In the genomic region with DNA sequence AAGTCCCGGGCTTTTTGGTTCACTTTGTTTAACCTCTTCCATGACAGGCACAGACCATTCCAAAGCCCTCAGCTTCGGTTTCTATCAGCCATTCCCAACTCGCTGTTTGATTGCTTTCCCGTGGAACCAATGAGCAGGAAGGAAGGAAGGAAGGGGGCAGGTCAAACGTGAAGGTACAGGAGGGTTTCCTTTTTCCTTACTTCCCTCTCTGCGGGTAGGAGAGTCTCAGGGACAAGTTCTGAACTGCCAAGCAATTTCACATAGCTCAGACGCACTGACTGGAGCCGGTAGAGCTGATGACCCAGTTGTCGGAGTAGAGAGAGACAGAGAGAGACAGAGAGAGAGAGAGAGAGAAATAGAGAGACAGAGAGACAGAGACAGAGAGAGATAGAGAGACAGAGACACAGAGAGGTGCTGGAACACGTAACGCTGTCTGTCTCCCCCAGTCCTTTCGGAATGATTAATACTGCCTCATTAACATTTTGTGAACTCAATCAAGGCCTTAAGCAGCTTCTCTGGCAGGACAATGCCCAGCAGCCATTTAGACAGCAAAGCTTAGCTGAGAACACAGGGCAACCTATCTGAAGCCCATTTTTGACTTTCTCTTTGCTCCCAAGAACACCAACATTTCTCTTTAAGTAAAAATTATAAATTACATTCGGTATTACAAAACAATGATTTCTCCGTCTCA, we compare ENCODE assay signal across 7 mouse cellular contexts. TPM values are rescaled to one million over a fixed set of nuclear protein-coding genes. Genes with fewer than 3 reads are reported as not detected.
A peak's percentile ranks its signal among the peaks of the same experiment; 100 is the strongest.
DNase-seq lines count a peak whose midpoint lies in the region; ATAC-seq and TF ChIP-seq lines count a peak whose summit lies in the region.

No protein-coding gene starts in this region.

- H3K4me1 ChIP-seq in midbrain, embryonic 11.5 days (ENCODE audit: control insufficient read depth, insufficient read depth, low read length) = peaks cover 6% of the 10 kb centered on the region; the same call in 1 of the 2 replicates
- no peaks in the 10 kb centered on the region for H3K4me1 ChIP-seq in midbrain, postnatal 0 days (ENCODE audit: insufficient read depth, low read length)
- peaks cover 13% of the 10 kb centered on the region for H3K4me1 ChIP-seq in hindbrain, embryonic 12.5 days
- H3K4me1 ChIP-seq in stomach, postnatal 0 days (replicated peaks; ENCODE audit: control insufficient read depth, insufficient read depth) = no peaks in the 10 kb centered on the region; the same call in 1 of the 2 replicates

- no peak overlapping the region for H3K9ac ChIP-seq in midbrain, embryonic 11.5 days (ENCODE audit: low read length)
- H3K9ac ChIP-seq in midbrain, postnatal 0 days (replicated peaks; ENCODE audit: low read length, poor library complexity, severe bottlenecking) = no peak overlapping the region
- H3K9ac ChIP-seq in hindbrain, embryonic 12.5 days = no peak overlapping the region
- H3K9ac ChIP-seq in stomach, postnatal 0 days (ENCODE audit: low read length) = no peak overlapping the region

- peak; percentile 55; the same call in 1 of the 2 replicates for ATAC-seq in midbrain, embryonic 11.5 days (ENCODE audit: low FRiP score)
- no peak for ATAC-seq in midbrain, postnatal 0 days (ENCODE audit: low FRiP score)
- ATAC-seq in hindbrain, embryonic 12.5 days (ENCODE audit: low FRiP score) = 0 out of 2 replicates have a peak, but pooled peaks have one; percentile 64
- peak; percentile 62; the same call in 1 of the 2 replicates for ATAC-seq in stomach, postnatal 0 days (ENCODE audit: low FRiP score, low TSS enrichment)
- ATAC-seq in frontal cortex, adult (ENCODE audit: low TSS enrichment) = no peak

- H3K36me3 ChIP-seq in midbrain, embryonic 11.5 days (ENCODE audit: control insufficient read depth, insufficient read depth, low read length) = no peaks in the 10 kb centered on the region
- H3K36me3 ChIP-seq in midbrain, postnatal 0 days (ENCODE audit: insufficient read depth, low read length) = no peaks in the 10 kb centered on the region
- no peaks in the 10 kb centered on the region for H3K36me3 ChIP-seq in hindbrain, embryonic 12.5 days
- no peaks in the 10 kb centered on the region for H3K36me3 ChIP-seq in stomach, postnatal 0 days (ENCODE audit: control insufficient read depth, insufficient read depth, low read length)

- no peaks in the 10 kb centered on the region for H3K27me3 ChIP-seq in midbrain, embryonic 11.5 days (ENCODE audit: control insufficient read depth, insufficient read depth, low read length)
- no peaks in the 10 kb centered on the region for H3K27me3 ChIP-seq in midbrain, postnatal 0 days (ENCODE audit: insufficient read depth, low read length)
- no peaks in the 10 kb centered on the region for H3K27me3 ChIP-seq in hindbrain, embryonic 12.5 days
- no peaks in the 10 kb centered on the region for H3K27me3 ChIP-seq in stomach, postnatal 0 days (ENCODE audit: control insufficient read depth, insufficient read depth, low read length)

- no peak for TF ChIP-seq EP300 in stomach, postnatal 0 days (optimal IDR thresholded peaks at IDR 0.05)

- H3K4me3 ChIP-seq in midbrain, embryonic 11.5 days (ENCODE audit: low read depth, low read length) = no peak overlapping the region
- no peak overlapping the region for H3K4me3 ChIP-seq in midbrain, postnatal 0 days (ENCODE audit: low read depth, low read length)
- no peak overlapping the region for H3K4me3 ChIP-seq in hindbrain, embryonic 12.5 days
- no peak overlapping the region for H3K4me3 ChIP-seq in stomach, postnatal 0 days (ENCODE audit: low read depth, low read length)

- no peak for TF ChIP-seq CTCF in midbrain, postnatal 0 days (IDR thresholded peaks at IDR 0.05)
- no peak for TF ChIP-seq CTCF in stomach, postnatal 0 days (IDR thresholded peaks at IDR 0.05; ENCODE audit: low read depth)

- H3K9me3 ChIP-seq in midbrain, embryonic 11.5 days (ENCODE audit: control insufficient read depth, low read length) = no peaks in the 10 kb centered on the region
- H3K9me3 ChIP-seq in midbrain, postnatal 0 days (ENCODE audit: low read length) = no peaks in the 10 kb centered on the region
- H3K9me3 ChIP-seq in hindbrain, embryonic 12.5 days (replicated peaks) = no peaks in the 10 kb centered on the region
- H3K9me3 ChIP-seq in stomach, postnatal 0 days (ENCODE audit: control insufficient read depth, low read length) = no peaks in the 10 kb centered on the region

- H3K27ac ChIP-seq in midbrain, embryonic 11.5 days (ENCODE audit: low read depth, low read length) = peak overlapping the region; percentile 37; the same call in 1 of the 2 replicates
- no peak overlapping the region for H3K27ac ChIP-seq in midbrain, postnatal 0 days (ENCODE audit: low read depth, low read length)
- H3K27ac ChIP-seq in hindbrain, embryonic 12.5 days = peak overlapping the region; percentile 26; the same call in 1 of the 2 replicates
- peak overlapping the region; percentile 74 for H3K27ac ChIP-seq in stomach, postnatal 0 days (replicated peaks)

- no peak overlapping the region for H3K4me2 ChIP-seq in midbrain, embryonic 11.5 days
- no peak overlapping the region for H3K4me2 ChIP-seq in midbrain, postnatal 0 days (ENCODE audit: low read depth, low read length, poor library complexity, severe bottlenecking)
- H3K4me2 ChIP-seq in hindbrain, embryonic 12.5 days (replicated peaks) = peak overlapping the region; percentile 13; the same call in 1 of the 2 replicates
- H3K4me2 ChIP-seq in stomach, postnatal 0 days (replicated peaks; ENCODE audit: low read depth) = peak overlapping the region; percentile 38

- WGBS in midbrain, embryonic 11.5 days = 51% methylated on average over 14 of the region's 14 CpGs
- 51% methylated on average over 14 of the region's 14 CpGs for WGBS in midbrain, postnatal 0 days
- WGBS in hindbrain, embryonic 12.5 days = 51% methylated on average over 14 of the region's 14 CpGs
- 39% methylated on average over 14 of the region's 14 CpGs for WGBS in stomach, postnatal 0 days

- peak; percentile 89 for DNase-seq in midbrain, embryonic 11.5 days (ENCODE audit: low spot score, missing footprints)
- DNase-seq in midbrain, postnatal 0 days (ENCODE audit: low spot score) = no peak
- DNase-seq in lung, postnatal 10 days = peak; percentile 58
- DNase-seq in stomach, postnatal 0 days (ENCODE audit: low spot score) = peak; percentile 60
- DNase-seq in spleen, postnatal 14 days (ENCODE audit: low spot score in 2 of 2) = no peak

RNA-seq across cellular contexts. Expression of gene Nudt4, which starts 13.1 kb away (rescaled TPM):
- polyA plus RNA-seq in midbrain, embryonic 11.5 days (2014; fragmentation: Nextera tagmentation; extraction: Ambion mirVana) = 141 and 148 TPM in 2 replicates
- 65.9 and 81.4 TPM in 2 replicates for total RNA-seq in midbrain, postnatal 0 days (2014; rRNA removed)
- polyA plus RNA-seq in midbrain, postnatal 0 days (2015; fragmentation: Nextera tagmentation; extraction: Ambion mirVana) = 53.1 and 58.5 TPM in 2 replicates
- 123 and 126 TPM in 2 replicates for polyA plus RNA-seq in hindbrain, embryonic 12.5 days (2016; fragmentation: Nextera tagmentation; extraction: Ambion mirVana)
- 46.1 and 47.5 TPM in 2 replicates for polyA plus RNA-seq in stomach, postnatal 0 days (2015; fragmentation: Nextera tagmentation; extraction: Ambion mirVana)

Comparison
In these comparisons a context has a peak if more than half of its experiments do, and no peak if none do; other contexts are left out.
1. ATAC-seq: peak in midbrain, embryonic 11.5 days (single experiment), hindbrain, embryonic 12.5 days (single experiment) and stomach, postnatal 0 days (single experiment); none in midbrain, postnatal 0 days (single experiment) and frontal cortex, adult (single experiment).
2. DNase-seq: peak in midbrain, embryonic 11.5 days (single experiment), lung, postnatal 10 days (single experiment) and stomach, postnatal 0 days (single experiment); none in midbrain, postnatal 0 days (single experiment) and spleen, postnatal 14 days (0 of 2).
3. H3K4me2 ChIP-seq: peak in hindbrain, embryonic 12.5 days (single experiment) and stomach, postnatal 0 days (single experiment); none in midbrain, embryonic 11.5 days (single experiment) and midbrain, postnatal 0 days (single experiment).